Mouse (Mus musculus) Patski (cell line): Measurements from ENCODE around the gene Hist1h4n. TPM values are rescaled to one million over a fixed set of nuclear protein-coding genes. Genes with fewer than 3 reads are reported as not detected.
A peak's percentile ranks its signal among the peaks of the same experiment; 100 is the strongest.
"Not testable (repeated sequence)": the region's sequence is repeated elsewhere in the genome, so short reads cannot be mapped to it uniquely, and the experiment has no call there.

Experiments
- ATAC-seq: fragments of 100-300 bp; one replicate; pipeline ENCODE4 v1.8.0; 2021
- CTCF ChIA-PET: fragments of 350-600 bp; sonication (Branson Sonifier 250); formaldehyde crosslinking; loops from one replicate; lab custom pipeline; 2022; ENCODE audit warnings: inconsistent platforms; lab: Charles Lee
- POLR2A ChIA-PET: fragments of 350-600 bp; sonication (Branson Sonifier 250); formaldehyde crosslinking; loops from one replicate; lab custom pipeline; 2022; ENCODE audit warnings: antibody characterized with exemption, inconsistent platforms; lab: Charles Lee
- DNase-seq: peaks from one replicate; pipeline ENCODE4 v3.0.0-alpha.2; 2011; ENCODE audit warnings: low read depth, low spot score
- H3K27me3 ChIP-seq: fragments of 371-371 bp; one replicate; pipeline ENCODE4 v1.5.1; 2021
- CTCF ChIP-seq: fragments of 100-300 bp; IDR thresholded peaks from one replicate; pipeline ENCODE4 v1.5.1; 2021
- in situ Hi-C: fragments of 300-500 bp; cut with MboI; formaldehyde crosslinking; loops from 3 replicates; pipeline ENCODE4 v1.11.1; 2018; ENCODE audit warnings: low pct_unique_long_range_greater_than_20kb, mixed read lengths
- polyA plus RNA-seq: library from polyadenylated mRNA; unstranded; gene quantifications from one replicate; pipeline ENCODE4 v1.2.3, GENCODE M21; 2021

The Hist1h4n gene
- polyA plus RNA-seq, 1 experiment from 2014 or later = not detected

GRCm38 (mm10) chr13:21789925-21790324 is 42.1 kb downstream of the Hist1h4n start:
- no peak for ATAC-seq
- CTCF ChIA-PET = no interaction called here
- no peak for DNase-seq
- no peak for TF ChIP-seq CTCF
- no peaks in the 10 kb centered on the region for H3K27me3 ChIP-seq
- in situ Hi-C loops = loop anchor here (25.0 kb wide), 1 partner anchor 1972 kb away; the partner anchor contains the start of genes Hist1h1a, Hist1h2ab, Hist1h3a and Hist1h3b
- POLR2A ChIA-PET = no interaction called here

GRCm38 (mm10) chr13:21787760-21788593 is 44.0 kb downstream of the Hist1h4n start:
- CTCF ChIA-PET = no interaction called here
- TF ChIP-seq CTCF = no peak
- peak; percentile 18 for ATAC-seq
- POLR2A ChIA-PET = interaction anchor here (1.1 kb wide), 1 partner anchor 1754 kb away, joined by 3 read pairs; no protein-coding TSS in a partner anchor
- DNase-seq = no peak
- no peaks in the 10 kb centered on the region for H3K27me3 ChIP-seq
- in situ Hi-C loops = loop anchor here (25.0 kb wide), 1 partner anchor 1974 kb away; the partner anchor contains the start of genes Hist1h1a, Hist1h2ab, Hist1h3a and Hist1h3b

DNA sequence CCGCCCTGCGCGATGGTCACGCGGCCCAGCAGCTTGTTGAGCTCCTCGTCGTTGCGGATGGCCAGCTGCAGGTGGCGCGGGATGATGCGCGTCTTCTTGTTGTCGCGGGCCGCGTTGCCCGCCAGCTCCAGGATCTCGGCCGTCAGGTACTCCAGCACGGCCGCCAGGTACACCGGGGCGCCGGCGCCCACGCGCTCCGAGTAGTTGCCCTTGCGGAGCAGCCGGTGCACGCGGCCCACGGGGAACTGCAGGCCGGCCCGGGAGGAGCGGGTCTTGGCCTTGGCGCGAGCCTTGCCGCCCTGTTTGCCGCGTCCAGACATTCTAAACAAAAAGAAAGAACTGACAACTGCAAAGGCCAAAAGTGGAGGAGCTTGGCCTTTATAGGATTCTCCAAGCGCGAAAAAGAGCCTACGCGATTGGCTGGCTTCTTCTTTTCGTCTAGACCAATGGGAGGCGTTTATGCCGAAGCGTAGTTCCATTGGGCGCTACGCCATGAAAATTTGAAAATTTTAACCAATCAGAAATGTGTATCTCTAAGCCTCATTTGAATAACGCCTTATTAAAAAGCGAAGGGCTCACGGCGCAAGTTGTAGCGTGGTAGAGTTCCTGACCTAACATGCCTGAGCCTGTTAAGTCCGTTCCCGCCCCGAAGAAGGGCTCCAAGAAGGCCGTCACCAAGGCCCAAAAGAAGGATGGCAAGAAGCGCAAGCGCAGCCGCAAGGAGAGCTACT is 44.9 kb downstream of the Hist1h4n start, which contains the start of the genes Hist1h2an and Hist1h2bp:
Hist1h2an (minus strand) TSS at position 320 of the 731 bp plus-strand sequence.
Hist1h2bp (plus strand) TSS at position 563 of the 731 bp plus-strand sequence.
- POLR2A ChIA-PET = interaction anchor here (1.1 kb wide), 1 partner anchor 1754 kb away, joined by 3 read pairs; no protein-coding TSS in a partner anchor
- CTCF ChIA-PET, H3K27me3 ChIP-seq: not testable (repeated sequence)
- in situ Hi-C loops = loop anchor here (25.0 kb wide), 1 partner anchor 1975 kb away; the partner anchor contains the start of genes Hist1h1a, Hist1h2ab, Hist1h3a and Hist1h3b
- peak; percentile 91 for ATAC-seq
- peak; percentile 99 for DNase-seq

DNA sequence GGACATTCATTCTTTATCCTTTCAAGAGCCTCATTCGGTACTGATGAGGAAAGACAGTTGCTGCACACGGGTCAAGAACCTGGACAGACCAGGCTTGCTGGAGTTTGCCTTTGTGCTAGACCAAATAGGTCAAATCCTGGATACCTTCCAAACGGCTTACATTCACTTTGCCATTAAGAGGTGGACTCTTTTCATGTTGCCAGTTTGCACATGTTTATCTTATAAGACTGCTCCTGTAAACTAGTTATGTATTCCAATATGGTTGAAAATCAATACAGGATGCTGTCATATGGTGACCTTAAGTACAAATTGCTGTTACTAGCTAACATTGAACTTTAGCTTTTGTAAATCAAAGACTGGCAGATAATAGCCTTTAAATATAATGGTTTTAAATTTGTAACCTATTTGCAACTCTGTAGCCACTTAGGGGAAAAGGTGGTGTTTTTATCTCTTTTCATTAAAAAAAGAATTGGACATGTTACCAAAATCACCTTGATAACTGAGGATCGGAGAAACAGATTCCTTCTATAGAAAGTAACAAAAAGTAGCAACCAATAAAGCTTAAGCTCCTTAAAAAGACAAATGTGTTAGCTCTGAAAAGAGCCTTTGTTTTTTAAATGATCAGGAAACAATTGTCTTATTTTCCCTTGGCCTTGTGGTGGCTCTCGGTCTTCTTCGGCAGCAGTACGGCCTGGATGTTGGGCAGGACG is 45.7 kb downstream of the Hist1h4n start:
- ChIA-PET CTCF (no interaction called here), POLR2A (no interaction called here)
- H3K27me3 ChIP-seq = no peaks in the 10 kb centered on the region
- ATAC-seq (no peak), DNase-seq (no peak)
- no peak for TF ChIP-seq CTCF
- in situ Hi-C loops = loop anchor here (25.0 kb wide), 1 partner anchor 1976 kb away; the partner anchor contains the start of genes Hist1h1a, Hist1h2ab, Hist1h3a and Hist1h3b

DNA sequence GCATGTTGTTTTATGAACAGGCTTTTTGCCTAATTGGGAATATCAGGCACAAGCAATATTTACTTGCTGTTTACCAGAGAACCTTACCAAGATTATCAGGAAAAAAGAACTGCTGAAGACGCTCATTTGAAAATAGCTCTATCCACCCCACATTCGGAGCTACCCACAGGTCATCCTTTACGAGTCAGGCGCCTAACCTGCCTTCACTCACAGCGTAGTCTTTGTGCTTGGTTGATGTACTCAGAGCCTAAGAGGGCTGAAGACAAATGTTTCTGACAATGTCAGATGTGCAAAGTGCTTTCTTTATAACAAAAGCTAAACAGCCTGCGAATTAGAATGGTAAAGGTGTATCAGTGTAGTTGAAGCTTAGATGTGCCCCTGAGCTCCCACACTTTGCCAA is 47.7 kb downstream of the Hist1h4n start:
- POLR2A ChIA-PET = interaction anchor here (0.9 kb wide), 1 partner anchor 31 kb away, joined by 4 read pairs; the partner anchor contains the start of genes Hist1h2ak and Hist1h2bn
- in situ Hi-C loops = loop anchor here (25.0 kb wide), 1 partner anchor 1978 kb away; the partner anchor contains the start of genes Hist1h1a, Hist1h2ab, Hist1h3a and Hist1h3b
- CTCF ChIA-PET = no interaction called here
- no peak for TF ChIP-seq CTCF
- no peak for ATAC-seq
- no peak for DNase-seq
- no peaks in the 10 kb centered on the region for H3K27me3 ChIP-seq

DNA sequence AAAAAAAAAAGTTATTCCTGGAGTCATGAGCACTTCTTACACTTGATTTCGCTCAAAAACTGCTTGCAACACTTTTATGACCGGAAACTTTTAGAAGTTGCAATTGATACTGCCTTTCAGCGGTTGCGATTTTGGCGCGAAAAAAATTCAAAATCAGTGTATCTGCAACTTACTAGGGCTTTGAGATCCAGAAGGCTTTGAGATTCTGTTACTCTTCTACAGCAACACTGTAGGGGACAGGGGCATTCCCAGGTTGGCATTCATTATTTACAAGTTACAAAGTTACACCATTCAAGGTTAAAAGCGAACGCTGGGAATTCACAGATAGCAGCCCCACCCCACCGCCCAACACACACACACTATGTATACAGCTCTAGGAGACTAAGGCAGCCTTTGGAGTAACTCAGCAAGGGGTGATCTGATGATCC is 48.2 kb downstream of the Hist1h4n start:
- in situ Hi-C loops = loop anchor here (25.0 kb wide), 1 partner anchor 1979 kb away; the partner anchor contains the start of genes Hist1h1a, Hist1h2ab, Hist1h3a and Hist1h3b
- CTCF ChIA-PET = no interaction called here
- H3K27me3 ChIP-seq = no peaks in the 10 kb centered on the region
- DNase-seq (no peak), ATAC-seq (no peak)
- POLR2A ChIA-PET = interaction anchor here (0.9 kb wide), 1 partner anchor 30 kb away, joined by 4 read pairs; the partner anchor contains the start of genes Hist1h2ak and Hist1h2bn
- no peak for TF ChIP-seq CTCF

DNA sequence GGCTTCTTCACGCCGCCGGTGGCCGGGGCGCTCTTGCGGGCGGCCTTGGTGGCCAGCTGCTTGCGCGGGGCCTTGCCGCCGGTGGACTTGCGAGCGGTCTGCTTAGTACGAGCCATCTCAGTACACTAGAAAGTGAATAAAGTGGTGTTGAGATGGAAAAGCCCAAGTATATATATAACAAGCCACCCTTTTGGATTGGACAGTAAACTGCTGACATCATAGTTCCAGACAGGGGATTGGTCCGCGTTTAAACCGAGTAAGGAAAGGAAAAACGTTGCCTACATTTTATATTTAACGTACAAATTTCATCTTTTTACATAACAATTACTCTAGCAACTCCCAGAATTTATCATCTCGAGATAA is 48.8 kb downstream of the Hist1h4n start, which contains the start of gene Hist1h3i:
Hist1h3i (minus strand) TSS at position 116 of the 363 bp plus-strand sequence.
- ATAC-seq (peak; percentile 46), DNase-seq (peak; percentile 82)
- no peak for TF ChIP-seq CTCF
- in situ Hi-C loops = loop anchor here (25.0 kb wide), 1 partner anchor 1979 kb away; the partner anchor contains the start of genes Hist1h1a, Hist1h2ab, Hist1h3a and Hist1h3b
- no peaks in the 10 kb centered on the region for H3K27me3 ChIP-seq
- CTCF ChIA-PET = no interaction called here
- POLR2A ChIA-PET = no interaction called here

DNA sequence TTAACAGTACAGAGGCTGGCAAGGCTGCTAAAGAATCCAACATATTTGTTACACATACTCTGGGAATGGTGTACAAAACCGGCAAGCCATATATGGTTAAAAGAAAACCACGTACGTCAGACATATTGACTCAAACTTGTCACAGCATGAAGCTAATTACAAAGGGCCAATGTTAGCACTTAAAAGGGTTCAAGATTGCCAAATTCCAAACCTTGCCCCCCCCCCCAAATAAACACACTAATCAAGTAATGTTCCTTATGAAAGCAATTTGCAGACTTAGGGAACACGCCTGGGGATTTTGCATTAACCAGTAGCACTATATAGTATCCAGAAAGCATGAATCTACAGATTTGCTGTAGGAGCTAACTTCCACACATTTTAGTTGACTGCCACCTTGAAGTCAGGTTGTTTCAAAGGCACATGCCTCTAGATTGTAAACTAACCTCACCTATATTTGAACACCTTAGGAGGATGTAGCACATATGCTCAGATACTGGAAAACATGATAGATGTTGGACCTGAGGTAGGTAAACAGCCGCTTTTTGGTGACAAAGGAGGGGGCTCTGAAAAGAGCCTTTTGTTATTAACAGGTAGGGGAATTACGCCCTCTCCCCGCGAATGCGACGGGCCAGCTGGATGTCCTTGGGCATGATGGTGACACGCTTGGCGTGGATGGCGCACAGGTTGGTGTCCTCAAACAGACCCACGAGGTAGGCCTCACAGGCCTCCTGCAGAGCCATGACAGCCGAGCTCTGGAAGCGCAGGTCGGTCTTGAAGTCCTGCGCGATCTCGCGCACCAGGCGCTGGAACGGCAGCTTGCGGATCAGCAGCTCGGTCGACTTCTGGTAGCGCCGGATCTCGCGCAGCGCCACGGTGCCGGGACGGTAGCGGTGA is 49.4 kb downstream of the Hist1h4n start:
- CTCF ChIA-PET, DNase-seq, ATAC-seq, H3K27me3 ChIP-seq: not testable (repeated sequence)
- POLR2A ChIA-PET = interaction anchor here (0.6 kb wide), 1 partner anchor 1804 kb away, joined by 3 read pairs; no protein-coding TSS in a partner anchor
- in situ Hi-C loops = loop anchor here (25.0 kb wide), 1 partner anchor 1980 kb away; the partner anchor contains the start of genes Hist1h1a, Hist1h2ab, Hist1h3a and Hist1h3b

Other genes starting within 250 kb of the Hist1h4n start
- gene Olfr1362, start 218.2 kb downstream of the Hist1h4n start, polyA plus RNA-seq = not detected
- gene Olfr11, start 189.7 kb downstream of the Hist1h4n start, polyA plus RNA-seq = not detected
- gene Olfr1361, start 168.8 kb downstream of the Hist1h4n start, polyA plus RNA-seq = not detected
- gene Olfr1360, start 154.8 kb downstream of the Hist1h4n start, polyA plus RNA-seq = not detected
- gene Olfr1359, start 134.1 kb downstream of the Hist1h4n start, polyA plus RNA-seq = not detected
- 1.1 TPM for gene Hist1h2bl, start 116.1 kb downstream of the Hist1h4n start, polyA plus RNA-seq
- gene Hist1h2ai, start 115.8 kb downstream of the Hist1h4n start, polyA plus RNA-seq = not detected
- gene Hist1h3h, start 114.5 kb downstream of the Hist1h4n start, polyA plus RNA-seq = 4.9 TPM
- gene Hist1h2bm, start 110.2 kb downstream of the Hist1h4n start, polyA plus RNA-seq = not detected
- gene Hist1h4j, start 97.1 kb downstream of the Hist1h4n start, polyA plus RNA-seq = 1.2 TPM
- 6.5 TPM for gene Hist1h4k, start 81.7 kb downstream of the Hist1h4n start, polyA plus RNA-seq
- gene Hist1h2ak, start 78.4 kb downstream of the Hist1h4n start, polyA plus RNA-seq = not detected
- gene Hist1h2bn, start 78.1 kb downstream of the Hist1h4n start, polyA plus RNA-seq = 4.9 TPM
- gene Hist1h1b, start 51.6 kb downstream of the Hist1h4n start, polyA plus RNA-seq = 1.4 TPM
- 1.6 TPM for gene Hist1h3i, start 48.8 kb downstream of the Hist1h4n start, polyA plus RNA-seq
- 4.5 TPM for gene Hist1h2an, start 45.0 kb downstream of the Hist1h4n start, polyA plus RNA-seq
- gene Hist1h2bp, start 44.7 kb downstream of the Hist1h4n start, polyA plus RNA-seq = 0.45 TPM
- 35.6 TPM for gene Hist1h2bq, start 22.0 kb downstream of the Hist1h4n start, polyA plus RNA-seq
- gene Hist1h2ao, start 21.7 kb downstream of the Hist1h4n start, polyA plus RNA-seq = not detected
- gene Hist1h4m, start 20.4 kb downstream of the Hist1h4n start, polyA plus RNA-seq = 1.0 TPM
- gene Hist1h2ap, start 1.3 kb upstream of the Hist1h4n start, polyA plus RNA-seq = 0.60 TPM
- gene Hist1h2br, start 1.5 kb upstream of the Hist1h4n start, polyA plus RNA-seq = 36.6 TPM
- 7.7 TPM for gene Zfp184, start 112.9 kb upstream of the Hist1h4n start, polyA plus RNA-seq
- not detected for gene Pom121l2, start 149.0 kb upstream of the Hist1h4n start, polyA plus RNA-seq
- 6.3 TPM for gene Prss16, start 177.5 kb upstream of the Hist1h4n start, polyA plus RNA-seq
- 1.6 TPM for gene Hist1h2ah, start 203.4 kb upstream of the Hist1h4n start, polyA plus RNA-seq
- gene Hist1h2bk, start 203.7 kb upstream of the Hist1h4n start, polyA plus RNA-seq = 15.2 TPM
- gene Hist1h4i, start 209.2 kb upstream of the Hist1h4n start, polyA plus RNA-seq = 10.2 TPM
- not detected for gene Hist1h2ag, start 210.7 kb upstream of the Hist1h4n start, polyA plus RNA-seq
- not detected for gene Hist1h2bj, start 211.0 kb upstream of the Hist1h4n start, polyA plus RNA-seq